Mouse (Mus musculus) right cerebral cortex, postnatal 10 days (tissue): ENCODE data around the gene Nedd9.

Experiments
- DNase-seq, 2 experiments: peaks; one replicate each; pipeline ENCODE4 v3.0.0; 2021; ENCODE audit warnings: low spot score in 2 of 2

The Nedd9 gene

DNA sequence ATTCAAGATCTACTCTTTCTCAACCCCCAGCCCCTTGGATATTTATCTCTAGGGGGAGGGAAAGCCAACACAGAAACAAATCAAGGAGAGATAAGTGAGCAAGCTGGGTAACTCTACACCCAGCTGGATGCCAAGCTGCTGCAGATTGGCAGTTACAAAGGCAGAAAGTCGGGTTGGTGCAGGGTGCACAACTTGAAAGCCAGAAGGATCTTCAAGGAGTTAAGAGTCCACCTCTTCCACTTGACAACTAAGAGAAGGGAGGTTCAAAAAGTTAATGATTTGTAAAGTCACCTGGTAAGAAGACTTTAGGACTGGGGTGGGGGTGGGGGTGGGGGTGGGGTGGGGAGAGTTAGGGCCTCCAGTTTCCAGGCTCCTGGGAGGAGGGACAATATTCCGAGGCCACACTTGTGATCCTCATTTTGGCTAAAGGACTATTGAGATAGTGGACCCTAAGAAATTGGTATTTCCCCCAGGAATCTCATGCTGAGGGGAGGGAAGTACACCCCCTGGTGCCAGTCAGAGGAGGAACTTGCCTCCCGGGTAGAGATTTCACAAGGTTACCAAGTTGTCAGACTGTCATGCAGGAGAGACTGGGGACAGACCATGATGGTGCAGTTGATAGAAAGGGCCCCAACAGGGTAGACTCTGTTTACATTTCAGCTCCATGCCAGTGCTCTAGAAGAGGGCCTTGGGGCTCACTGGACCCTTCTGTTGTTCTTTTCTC, 143.8 kb downstream of the Nedd9 start:
- no peak for DNase-seq

DNA sequence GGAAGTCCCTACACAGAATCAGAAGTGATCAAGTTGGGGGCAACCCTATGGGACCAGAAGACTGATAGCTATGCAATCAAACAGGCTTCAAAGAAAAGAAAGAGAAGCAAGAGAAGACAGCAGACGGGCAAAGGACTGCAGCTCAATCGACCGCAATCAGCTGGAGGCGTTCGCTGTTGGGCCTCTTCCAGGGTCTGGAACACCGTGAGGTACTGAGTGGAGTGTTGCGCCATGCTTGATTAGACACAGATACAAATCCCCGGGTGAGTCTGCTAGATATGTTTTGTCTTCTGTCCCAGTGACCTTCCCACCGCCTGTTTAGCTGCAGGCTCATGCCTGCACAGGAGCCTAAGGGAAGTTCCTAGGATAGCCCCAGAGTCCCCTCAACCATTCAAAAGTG, 145.7 kb downstream of the Nedd9 start:
- DNase-seq = no peak

DNA sequence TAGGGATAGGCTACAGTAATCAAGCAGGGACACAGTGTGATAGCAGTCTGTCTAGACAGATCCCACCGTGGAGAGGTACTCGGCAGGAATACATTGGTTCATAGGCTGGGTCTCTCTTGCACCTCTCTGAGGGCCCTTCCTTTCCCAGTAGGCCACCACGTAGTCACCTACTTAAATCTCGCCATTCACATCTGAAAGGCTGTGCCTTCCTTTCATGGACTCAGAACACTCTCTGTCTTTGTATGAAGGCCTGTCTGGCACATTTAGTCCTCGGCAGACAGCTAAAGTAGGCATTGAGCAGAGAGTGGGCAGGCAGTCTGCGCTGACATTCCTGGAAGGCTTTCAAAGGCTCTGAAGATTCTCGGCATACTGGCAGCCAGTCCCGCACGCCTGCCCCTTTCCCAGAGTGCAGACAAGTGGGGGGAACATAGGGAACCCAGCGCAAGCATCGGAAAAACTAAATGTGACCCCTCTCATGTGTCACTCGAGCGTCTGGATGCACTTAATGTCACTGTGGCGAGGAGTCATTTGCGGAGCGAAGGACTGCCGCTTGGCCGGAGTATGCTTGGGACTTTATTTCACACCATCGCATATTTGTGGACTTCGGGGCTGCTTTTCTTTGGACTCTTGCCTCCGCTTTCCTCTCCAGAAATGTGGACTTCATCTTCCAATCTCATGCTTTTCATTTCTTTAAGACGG, 147.4 kb downstream of the Nedd9 start:
- DNase-seq = peak; percentile 84 to 92

DNA sequence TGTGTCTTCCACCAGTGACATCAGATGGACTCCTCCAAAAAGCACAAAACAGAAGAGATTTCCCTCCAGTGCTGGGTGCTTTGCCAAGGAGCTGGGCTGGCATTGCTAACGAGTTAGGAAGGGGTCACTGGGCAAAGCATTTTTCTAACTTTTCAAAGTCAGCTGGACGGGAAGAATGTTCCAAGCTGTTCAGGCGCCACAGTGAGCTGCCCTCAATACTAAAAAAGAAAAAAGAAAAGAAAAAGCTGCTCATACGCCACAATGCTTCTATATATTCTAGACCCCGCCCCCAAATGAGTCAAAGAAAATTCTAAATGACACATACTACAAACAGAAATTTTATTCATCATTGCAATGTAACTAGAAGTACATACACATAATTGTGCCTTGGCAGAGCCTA, 148.0 kb downstream of the Nedd9 start:
- peak; percentile 57 to 72 for DNase-seq

DNA sequence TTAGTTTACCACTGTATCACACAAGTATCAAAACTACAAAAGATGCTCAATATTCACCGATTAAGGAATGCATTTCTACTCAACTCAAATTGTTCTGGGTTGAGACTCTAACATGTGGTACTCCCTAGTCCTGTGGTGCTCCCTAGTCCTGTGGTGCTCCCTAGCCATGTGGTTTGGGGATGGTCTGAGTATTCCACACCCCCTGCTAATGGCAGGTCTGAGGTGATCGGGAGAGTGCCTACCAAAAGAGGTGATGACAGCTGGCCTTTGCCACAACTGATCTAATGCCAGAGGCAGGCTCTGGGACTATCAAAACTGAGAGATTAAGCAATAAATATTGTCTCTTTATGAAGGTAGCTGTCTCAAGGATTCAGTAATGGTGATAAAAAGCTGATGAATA, 149.8 kb downstream of the Nedd9 start:
- DNase-seq = no peak

DNA sequence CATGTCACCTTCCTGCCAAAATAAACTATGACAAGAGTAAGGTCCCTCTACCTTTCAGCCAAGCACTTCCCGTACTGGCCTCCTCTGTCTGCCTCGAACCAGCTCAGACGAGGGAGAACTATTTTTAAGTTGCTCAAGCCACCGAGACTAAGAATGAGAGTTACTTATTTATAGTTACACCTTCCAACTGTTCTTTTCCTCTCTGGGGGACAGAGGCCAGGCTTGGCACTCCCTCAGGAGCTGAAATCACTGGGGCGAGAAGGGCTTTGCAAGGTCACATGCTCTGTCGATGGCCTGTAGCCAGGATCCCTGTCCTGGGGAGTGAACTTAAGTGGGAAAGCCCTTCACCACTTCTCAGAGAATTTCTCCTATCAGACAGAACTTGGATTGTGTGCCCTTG, 150.9 kb downstream of the Nedd9 start:
- DNase-seq = peak in 1 of 2 experiments; percentile 59

DNA sequence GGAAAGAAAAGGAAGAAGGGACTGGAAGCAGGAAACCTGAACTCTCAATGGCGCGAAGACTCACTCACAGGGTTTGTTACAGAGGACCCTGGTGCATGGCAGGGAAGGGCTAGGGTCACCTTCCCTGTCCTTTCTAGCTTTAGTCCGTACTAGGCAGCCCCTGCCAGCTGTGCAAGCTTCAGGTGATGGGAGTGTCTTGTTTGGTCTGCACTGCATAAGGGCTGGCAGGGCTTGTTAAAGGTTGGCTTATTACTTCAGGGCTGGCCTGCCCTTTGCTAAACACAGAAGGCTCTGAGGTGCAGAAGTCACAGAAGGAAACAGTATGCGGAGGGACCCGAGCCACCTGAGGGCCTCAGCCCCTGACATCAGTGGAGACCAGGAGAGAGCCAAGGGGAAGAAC, 151.4 kb downstream of the Nedd9 start:
- DNase-seq = no peak

DNA sequence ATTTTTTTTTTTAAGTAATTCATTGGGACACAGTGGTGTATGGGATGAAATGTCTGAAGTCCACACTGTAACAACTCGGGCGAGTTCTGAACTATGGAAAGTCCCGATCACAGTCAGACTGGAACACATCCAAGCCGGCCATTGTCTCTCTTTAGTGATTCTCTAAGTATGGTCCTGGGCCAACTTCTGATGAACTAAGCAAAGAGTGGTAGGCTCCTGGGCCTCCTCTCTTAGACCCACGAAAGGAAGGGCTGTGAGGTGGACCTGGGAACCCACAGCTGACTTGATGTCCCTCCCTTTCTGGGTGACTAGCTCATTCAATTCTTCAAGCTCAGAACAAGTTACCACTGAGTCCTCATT, 152.5 kb downstream of the Nedd9 start:
- DNase-seq = peak in 1 of 2 experiments; percentile 37

DNA sequence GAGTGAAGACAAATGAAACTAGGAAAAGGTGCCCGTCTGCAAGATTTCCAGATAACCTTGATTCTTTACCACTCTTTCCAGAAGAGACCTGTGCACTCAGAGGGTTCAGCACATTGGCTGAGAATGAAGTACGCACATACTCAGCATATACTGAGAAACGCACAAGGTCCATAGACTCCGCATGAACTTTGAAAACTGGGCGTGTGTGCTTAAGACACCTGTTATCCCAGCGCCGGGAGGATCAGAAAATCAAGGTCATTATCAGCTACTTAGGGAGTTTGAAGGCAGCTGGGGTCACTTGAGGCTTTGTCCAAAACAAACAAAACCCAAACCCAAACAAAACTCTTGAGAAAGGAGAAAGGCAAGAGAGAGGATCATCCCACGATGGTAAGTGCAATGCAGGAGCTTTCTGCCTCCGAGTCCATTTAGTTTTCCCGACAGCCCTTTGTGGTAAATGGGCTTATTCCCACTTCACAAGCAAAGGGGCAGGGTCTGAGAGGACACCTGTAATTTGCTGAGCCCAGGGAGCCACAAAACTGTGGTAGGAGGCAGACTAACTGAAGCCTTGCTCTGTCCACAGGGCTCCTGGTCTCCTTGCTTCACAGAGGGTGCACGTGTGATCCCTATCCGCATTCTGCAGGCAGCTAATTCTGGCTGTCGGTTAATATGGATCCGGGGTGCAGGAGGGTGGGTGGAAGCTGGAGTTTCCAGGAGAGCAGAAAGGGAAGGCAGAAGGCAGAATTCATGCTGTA, 153.1 kb downstream of the Nedd9 start:
- no peak for DNase-seq

DNA sequence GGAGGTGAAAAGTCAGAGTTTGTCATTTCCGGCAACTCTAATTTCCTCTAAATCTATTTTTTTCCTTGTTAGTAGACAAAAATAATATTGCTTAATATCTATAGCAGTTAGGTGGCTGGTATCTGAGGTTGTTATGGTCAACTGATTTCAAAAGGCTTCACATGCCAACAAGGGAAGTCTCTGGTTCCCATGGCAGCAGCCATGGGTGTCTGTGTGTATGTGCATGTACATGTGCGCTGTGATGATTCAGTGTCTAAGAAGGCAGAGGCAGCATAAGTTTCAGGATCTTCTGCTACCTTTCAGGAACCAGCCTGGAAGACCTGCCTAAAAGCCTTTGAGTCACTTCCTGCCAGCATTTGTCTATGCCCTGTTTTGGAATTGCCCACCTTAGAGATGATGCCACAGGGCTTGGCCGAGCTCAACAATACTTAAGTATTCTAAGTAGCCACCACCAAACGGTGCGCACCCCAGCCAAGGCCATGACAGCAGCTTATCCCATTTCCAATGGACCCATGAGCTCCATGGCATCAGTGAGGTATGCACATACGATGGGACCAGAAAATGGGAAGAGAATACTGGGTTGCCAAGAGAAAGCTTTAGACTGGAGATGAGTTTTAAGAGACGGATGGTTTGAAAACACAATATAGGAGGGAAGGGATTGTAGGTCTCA, 155.4 kb downstream of the Nedd9 start:
- DNase-seq = no peak

DNA sequence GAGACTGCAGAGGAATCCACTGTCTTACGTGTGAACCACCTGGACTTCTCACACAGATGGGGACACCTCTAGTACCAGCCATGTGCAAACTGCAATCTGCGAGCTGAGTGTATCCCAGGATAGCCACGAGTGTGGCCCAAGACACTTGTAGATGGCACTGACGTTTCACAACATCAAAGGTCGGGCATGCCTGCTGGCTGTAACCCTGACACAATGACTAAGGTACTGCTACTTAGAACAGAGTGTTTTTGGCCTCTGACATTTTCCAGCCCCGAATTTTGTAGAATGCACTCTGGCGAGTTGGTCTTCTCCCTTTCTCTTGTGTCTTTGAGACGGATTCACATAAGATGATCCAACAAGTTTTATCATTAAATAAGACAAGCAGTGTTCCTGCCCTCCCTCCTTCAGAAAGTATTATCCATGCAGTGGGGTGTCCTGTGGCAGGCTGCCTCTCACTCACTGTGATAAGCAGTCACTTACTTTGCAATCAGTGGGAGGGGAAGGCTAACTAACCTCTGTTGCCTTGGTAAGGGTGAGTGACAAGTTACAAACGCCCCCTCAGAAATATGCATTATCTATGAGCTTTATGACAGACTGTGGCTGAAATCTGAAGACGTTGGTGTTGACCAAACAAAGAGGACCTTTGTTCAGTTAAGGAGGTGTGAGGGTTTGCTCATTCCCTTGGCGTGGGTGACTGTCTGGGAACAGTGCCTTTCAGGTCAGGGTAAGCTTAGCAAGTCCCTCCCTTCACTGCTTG, 156.4 kb downstream of the Nedd9 start:
- no peak for DNase-seq

DNA sequence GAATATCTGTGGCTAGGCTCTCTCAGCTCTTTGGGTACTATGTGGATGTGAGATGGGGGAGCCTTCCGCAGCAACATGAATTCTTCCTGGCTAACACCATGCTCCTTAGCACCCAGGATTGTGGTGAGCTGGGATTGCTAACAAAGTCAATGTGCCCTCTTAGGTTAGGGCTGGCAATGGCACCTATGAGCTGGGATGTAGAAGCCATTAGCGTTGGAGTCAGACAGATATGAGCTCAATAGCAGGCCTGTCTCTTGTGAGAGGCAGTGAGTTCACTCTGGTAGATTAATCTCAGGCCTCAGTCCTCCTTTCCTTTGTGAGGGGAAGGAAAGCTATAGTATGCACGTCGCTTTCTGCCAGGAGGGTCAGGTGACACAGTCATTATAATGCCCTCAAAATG, 157.1 kb downstream of the Nedd9 start:
- no peak for DNase-seq

DNA sequence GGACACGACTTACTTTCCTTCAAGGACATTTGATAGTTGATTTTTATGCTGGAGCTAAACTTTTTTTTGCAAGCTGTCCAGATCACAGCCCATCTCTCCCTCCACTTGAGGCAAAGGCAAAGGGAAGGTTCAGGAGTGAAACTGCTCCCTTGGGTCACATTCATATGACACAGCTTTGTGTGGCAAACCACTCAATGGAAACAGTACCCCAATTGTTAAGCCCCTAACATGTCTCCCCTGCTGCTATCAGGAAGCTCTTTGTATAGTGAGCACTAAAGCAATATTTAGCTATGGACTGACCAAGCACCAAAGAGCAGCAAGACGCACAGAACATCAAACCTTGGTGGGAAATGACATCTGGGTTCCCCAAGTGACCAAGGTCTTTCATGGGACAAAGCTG, 158.7 kb downstream of the Nedd9 start:
- no peak for DNase-seq

DNA sequence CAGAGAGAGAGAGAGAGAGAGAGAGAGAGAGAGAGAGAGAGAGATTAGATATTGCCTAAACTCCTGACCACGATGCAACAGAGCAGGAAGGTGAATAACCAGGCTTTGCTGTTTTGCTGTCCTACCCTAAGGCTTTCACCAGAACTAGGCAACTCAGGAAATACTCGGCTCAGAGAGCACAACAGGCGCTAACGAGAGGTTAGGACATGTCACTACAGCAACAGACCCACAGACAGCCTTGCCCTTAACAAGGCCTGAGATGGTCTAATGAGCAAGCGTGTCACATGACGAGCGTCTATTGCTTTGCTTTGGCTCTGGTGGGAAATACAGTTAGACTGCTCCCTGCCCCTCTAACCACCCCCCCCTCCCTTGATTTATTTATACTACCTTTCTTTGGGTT, 159.6 kb downstream of the Nedd9 start:
- DNase-seq = no peak

DNA sequence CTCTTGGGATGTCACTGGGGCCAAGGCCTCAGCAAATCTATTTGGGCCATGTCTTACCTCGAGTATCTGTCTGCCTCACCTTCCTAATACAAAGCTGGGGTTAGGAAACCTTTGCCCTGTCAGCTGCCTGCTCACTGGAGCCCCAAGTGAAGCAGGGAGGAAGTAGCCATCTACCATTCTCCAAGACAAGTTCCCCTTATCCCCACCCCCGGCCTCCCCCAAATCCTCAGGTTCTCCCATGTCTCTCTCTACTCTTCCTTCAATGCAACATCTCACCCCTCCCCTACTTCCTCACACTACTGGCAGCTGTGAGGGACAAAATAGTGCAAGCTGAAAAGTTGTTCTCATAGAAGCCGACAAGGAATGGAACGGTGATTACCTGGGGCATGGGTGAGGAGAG, 161.0 kb downstream of the Nedd9 start:
- DNase-seq = no peak

DNA sequence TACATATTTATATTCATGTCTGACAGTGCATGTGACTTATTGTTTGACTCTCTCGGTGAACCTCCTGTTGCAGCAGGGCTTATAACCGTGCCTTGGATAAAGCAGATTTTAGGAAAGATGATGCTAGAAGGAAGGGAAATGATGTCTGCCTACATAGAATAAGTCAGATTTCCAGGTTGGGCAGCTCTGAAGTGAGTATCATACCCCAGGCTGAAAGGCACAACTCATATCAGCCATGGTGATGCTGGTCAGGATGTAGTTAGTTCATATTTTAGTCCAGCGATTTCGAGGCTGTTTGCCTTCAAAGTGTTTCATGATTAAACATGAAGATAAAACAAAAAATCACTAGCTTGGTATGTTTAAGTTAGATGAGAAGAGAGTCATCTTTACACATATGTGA, 161.8 kb downstream of the Nedd9 start:
- no peak for DNase-seq

DNA sequence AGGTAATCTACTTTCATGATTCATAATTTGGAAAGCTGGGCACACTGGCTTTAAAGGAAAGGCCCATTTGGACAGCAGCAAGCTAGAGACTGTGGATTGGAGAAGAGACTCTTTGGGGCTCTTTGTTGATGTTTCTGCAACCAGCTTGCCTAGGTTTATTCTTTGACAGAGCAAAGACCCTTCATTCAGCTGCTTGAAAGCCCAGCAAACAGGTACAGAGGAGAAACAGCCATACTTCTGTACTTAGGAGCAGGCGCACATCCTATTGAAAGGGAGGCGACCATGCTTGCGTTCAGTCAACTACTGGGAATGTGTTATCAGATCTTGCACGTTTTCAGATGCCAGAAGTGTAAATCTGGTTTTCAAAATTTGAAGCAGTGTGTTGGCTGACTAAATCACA, 162.5 kb downstream of the Nedd9 start:
- DNase-seq = no peak

DNA sequence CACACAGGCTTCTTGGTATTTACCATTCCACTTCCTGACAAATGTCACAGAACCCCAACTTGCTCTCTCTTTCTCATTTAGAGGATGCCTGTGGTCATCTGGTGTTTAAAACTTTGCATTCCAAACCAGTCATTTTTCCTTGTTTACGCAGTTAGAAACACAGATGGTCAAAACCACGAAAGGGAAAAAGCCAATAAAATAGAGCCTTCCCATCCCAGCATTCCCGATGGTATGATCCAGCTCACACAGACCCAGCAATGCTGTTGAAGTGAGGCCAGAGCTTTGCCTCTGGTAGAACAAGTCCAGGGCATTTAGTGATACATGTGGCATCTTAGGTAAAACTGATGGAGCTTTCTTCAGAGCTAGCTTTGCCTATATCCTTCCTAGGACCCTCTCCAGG, 165.7 kb downstream of the Nedd9 start:
- no peak for DNase-seq

DNA sequence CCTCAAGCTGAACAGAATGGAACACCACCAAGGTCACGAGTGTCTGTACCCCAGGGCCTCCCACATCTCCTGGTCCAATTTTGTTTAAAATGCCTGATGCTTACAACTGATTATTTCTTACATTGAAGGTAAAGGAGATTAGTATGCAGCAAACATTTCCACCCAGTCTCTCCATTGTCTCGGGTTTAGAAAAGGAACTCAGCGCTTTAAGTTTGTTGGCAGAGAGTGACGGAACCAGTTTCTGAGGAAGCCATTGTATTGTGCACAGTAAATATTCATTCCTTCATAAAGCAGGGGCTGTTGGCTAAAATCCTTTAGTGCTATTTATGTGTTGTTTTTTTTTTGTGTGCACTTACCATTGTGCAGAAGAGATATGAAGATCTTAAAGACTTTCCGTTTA, 166.4 kb downstream of the Nedd9 start:
- DNase-seq = no peak

DNA sequence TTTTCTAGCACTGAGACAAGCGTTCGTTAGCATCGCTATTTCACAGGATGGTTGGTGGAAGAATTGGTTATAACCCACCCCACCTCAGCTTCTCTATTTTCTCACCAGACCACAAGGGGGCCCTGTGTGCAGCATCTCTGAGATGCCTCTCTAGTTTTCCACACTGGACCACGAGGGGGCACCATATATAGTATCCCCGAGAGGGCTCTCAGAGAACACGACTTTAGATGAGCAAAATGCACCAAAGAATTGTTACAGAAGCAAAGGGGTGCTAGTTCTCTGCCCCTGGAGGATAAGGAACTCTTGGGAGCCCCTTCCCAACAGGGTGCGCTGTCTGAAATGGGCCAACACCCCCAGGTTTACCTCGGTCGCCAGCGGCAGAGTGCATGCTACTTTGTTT, 184.4 kb downstream of the Nedd9 start:
- peak; percentile 71 to 84 for DNase-seq

DNA sequence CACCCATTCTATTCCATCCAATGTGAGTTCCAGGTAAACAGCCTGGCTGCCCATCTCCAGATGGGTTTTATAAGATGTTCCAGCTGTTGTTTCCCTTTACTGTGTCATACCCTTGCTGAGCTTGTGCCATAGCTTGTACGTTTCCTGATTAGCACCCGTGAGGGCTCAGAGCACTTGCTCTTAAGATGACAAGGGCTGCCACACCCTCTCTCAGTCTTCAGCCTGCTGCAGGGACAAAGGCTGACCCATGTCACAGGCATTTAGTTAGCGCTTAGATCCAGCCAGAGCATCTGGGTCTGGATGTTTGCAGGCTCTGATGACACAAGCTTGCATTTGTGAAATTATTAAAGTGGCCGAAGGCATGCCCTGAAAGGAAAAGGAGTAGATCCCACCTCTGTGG, 187.1 kb downstream of the Nedd9 start:
- no peak for DNase-seq

DNA sequence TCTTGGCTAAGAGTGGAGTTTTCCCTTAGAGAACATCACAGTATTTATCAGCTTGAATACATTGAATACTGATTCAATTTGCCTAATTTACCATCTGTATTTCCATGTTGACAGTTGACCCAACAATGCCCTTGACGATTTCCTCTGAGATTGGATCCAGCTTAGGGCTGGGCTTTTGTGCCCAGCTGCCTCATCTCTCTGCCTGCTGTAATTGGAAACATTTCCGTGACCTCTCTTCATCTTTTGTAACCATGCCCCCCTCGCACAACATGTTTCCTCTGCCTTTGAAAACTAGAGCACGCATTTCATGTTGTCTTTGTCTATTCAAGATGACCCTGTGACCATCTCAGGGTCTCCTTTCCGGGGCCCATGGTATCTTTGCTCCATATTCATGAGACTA, 188.2 kb downstream of the Nedd9 start:
- DNase-seq = no peak
